Mouse (Mus musculus) myocyte (in vitro differentiated cells): ENCODE measurements around the gene Glod5. TPM values are rescaled to one million over a fixed set of nuclear protein-coding genes. Genes with fewer than 3 reads are reported as not detected.
"Not testable (repeated sequence)": the region's sequence is repeated elsewhere in the genome, so short reads cannot be mapped to it uniquely, and the experiment has no call there.

Experiments used
- H3K27me3 ChIP-seq: one replicate; pipeline ENCODE4 v1.6.1; 2011; ENCODE audit not compliant: control insufficient read depth, insufficient read depth, insufficient read length
- H3K36me3 ChIP-seq: one replicate; pipeline ENCODE4 v1.6.1; 2011; ENCODE audit not compliant: control insufficient read depth, insufficient read depth
- H3K4me2 ChIP-seq: one replicate; pipeline ENCODE4 v1.6.1; 2011; ENCODE audit warnings: low read depth, control low read depth
- H3K4me3 ChIP-seq: one replicate; pipeline ENCODE4 v1.5.1; 2011; ENCODE audit warnings: mild to moderate bottlenecking, control low read depth, moderate library complexity
- H3K79me2 ChIP-seq: one replicate; pipeline ENCODE4 v1.6.1; 2011; ENCODE audit not compliant: control insufficient read depth, insufficient read depth
- H3ac ChIP-seq: one replicate; pipeline ENCODE4 v1.6.1; 2011; ENCODE audit not compliant: control insufficient read depth, insufficient read length
- CEBPB ChIP-seq: IDR thresholded peaks from 2 replicates; pipeline ENCODE4 v1.6.1; 2011; ENCODE audit warnings: mild to moderate bottlenecking, moderate library complexity; ENCODE audit not compliant: poor library complexity, insufficient read depth, severe bottlenecking
- E2F4 ChIP-seq: IDR thresholded peaks from one replicate; pipeline ENCODE4 v1.6.1; 2011; ENCODE audit warnings: mild to moderate bottlenecking, control low read depth, moderate library complexity; ENCODE audit not compliant: insufficient read depth
- MAX ChIP-seq: IDR thresholded peaks from one replicate; pipeline ENCODE4 v1.6.1; 2011; ENCODE audit warnings: low read depth, mild to moderate bottlenecking, control low read depth
- MYOD1 ChIP-seq, 3 experiments: IDR thresholded peaks; one replicate each; pipeline ENCODE4 v1.6.1; 2011; ENCODE audit warnings: control low read depth in 2 of 3, low read depth in 2 of 3, mild to moderate bottlenecking in 2 of 3, moderate library complexity in 1 of 3; ENCODE audit not compliant: insufficient read length in 2 of 3, control insufficient read depth in 1 of 3
- MYOG ChIP-seq, 3 experiments: IDR thresholded peaks; one replicate each; pipeline ENCODE4 v1.6.1; 2011; ENCODE audit warnings: control low read depth in 2 of 3, low read depth in 2 of 3, mild to moderate bottlenecking in 2 of 3; ENCODE audit not compliant: insufficient read length in 2 of 3, control insufficient read depth in 1 of 3, insufficient read depth in 1 of 3
- POLR2A ChIP-seq: IDR thresholded peaks from one replicate; pipeline ENCODE4 v1.6.1; 2011; ENCODE audit warnings: low read depth, mild to moderate bottlenecking, control low read depth, moderate library complexity; ENCODE audit not compliant: insufficient read length
- POLR2AphosphoS2 ChIP-seq: IDR thresholded peaks from one replicate; pipeline ENCODE4 v1.6.1; 2011; ENCODE audit warnings: low read depth, control low read depth; ENCODE audit not compliant: insufficient read length
- REST ChIP-seq: IDR thresholded peaks from one replicate; pipeline ENCODE4 v1.6.1; 2011; ENCODE audit warnings: mild to moderate bottlenecking, control low read depth, moderate library complexity; ENCODE audit not compliant: insufficient read depth, insufficient read length
- SRF ChIP-seq: IDR thresholded peaks from one replicate; pipeline ENCODE4 v1.6.1; 2011; ENCODE audit warnings: low read depth; ENCODE audit not compliant: control insufficient read depth, insufficient read length
- TCF12 ChIP-seq: IDR thresholded peaks from one replicate; pipeline ENCODE4 v1.6.1; 2011; ENCODE audit warnings: mild to moderate bottlenecking, control low read depth; ENCODE audit not compliant: poor library complexity, insufficient read depth, severe bottlenecking
- TCF3 ChIP-seq: IDR thresholded peaks from one replicate; pipeline ENCODE4 v1.6.1; 2011; ENCODE audit warnings: low read depth, control low read depth; ENCODE audit not compliant: insufficient read length
- USF1 ChIP-seq: IDR thresholded peaks from one replicate; pipeline ENCODE4 v1.6.1; 2011; ENCODE audit warnings: low read depth, mild to moderate bottlenecking, control low read depth, moderate library complexity
- polyA plus RNA-seq: library from polyadenylated mRNA; unstranded; fragments of >200 nt; fragmentation: generic; extraction: Trizol; gene quantifications from one replicate; pipeline ENCODE4 v1.2.1, GENCODE M21; 2012; ENCODE audit warnings: missing spikeins

Gene Glod5
- polyA plus RNA-seq, result not detected

DNA sequence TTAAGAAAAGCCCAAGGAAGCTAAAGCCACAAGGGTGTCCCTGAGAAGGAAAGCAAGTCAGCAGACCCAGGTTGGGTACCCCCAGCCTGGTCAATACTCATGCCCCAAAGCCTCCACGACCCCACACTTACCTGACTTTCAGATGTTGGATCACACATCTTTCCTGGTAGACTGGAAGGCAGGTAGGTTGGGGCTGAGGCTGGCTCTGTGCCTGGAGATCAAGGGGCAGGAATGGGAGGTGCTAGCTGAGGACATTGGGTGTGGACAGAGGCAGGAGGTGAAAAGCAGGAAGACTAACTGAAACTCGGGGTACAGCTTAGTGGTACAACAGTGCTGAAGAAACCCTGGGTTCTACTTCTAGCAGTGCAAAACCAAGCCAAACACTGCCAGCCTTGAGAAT is at the start of gene Glod5:
Gene Glod5, minus strand, starts transcription at position 207 of the 400 bp plus-strand sequence.
- Histone ChIP-seq H3ac (no peak within 1 kb of the TSS), H3K79me2 (no peaks in the 10 kb centered on the region), H3K4me3 (no peak within 1 kb of the TSS), H3K36me3 (no peaks in the 10 kb centered on the region), H3K27me3 (no peaks in the 10 kb centered on the region), H3K4me2 (peak within 1 kb of the TSS; percentile 36)
- TF ChIP-seq TCF12 (no peak), REST (no peak), MAX (no peak), POLR2A (no peak), POLR2AphosphoS2 (no peak), SRF (no peak), TCF3 (no peak), CEBPB (no peak), MYOG (IDR thresholded peaks at IDR 0.05; ENCODE audit: control insufficient read depth in 1 of 3, insufficient read depth in 1 of 3, insufficient read length in 2 of 3, low read depth in 2 of 3) (no peak), E2F4 (no peak), MYOD1 (IDR thresholded peaks at IDR 0.05; ENCODE audit: control insufficient read depth in 1 of 3, insufficient read length in 2 of 3, low read depth in 2 of 3) (no peak), USF1 (no peak)

DNA sequence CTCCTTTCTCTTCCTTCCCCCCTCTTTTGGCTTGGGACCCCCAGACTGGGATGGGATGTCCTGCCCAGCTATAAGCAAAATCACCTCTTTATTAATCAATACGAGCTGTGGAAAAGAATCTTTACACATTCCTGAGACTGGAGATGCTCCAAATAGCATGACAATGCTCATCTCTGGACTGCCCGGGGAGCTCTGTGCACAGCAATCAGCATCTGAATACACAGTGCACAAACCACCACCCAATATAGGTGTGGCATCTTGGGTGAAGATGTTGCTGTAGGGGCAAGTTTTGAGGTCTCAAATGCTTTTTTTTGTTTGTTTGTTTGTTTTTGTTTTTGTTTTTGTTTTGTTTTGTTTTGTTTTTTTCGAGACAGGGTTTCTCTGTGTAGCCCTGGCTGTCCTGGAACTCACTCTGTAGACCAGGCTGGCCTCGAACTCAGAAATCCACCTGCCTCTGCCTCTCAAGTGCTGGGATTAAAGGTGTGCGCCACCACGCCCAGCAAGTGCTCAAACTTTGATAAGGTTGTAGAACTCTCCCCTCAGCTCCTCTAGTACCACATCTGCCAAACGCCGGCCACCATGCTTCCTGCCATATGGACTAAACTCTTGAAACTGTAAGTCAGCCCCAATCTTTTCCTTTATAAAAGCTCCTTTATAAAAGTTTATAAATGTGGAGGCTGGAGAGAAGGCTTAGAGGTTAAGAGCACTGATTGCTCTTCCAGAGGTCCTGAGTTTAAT is 32.9 kb upstream of the Glod5 start:
- not testable (repeated sequence) for H3K4me3 ChIP-seq, H3ac ChIP-seq, H3K4me2 ChIP-seq, H3K27me3 ChIP-seq, H3K36me3 ChIP-seq, H3K79me2 ChIP-seq

DNA sequence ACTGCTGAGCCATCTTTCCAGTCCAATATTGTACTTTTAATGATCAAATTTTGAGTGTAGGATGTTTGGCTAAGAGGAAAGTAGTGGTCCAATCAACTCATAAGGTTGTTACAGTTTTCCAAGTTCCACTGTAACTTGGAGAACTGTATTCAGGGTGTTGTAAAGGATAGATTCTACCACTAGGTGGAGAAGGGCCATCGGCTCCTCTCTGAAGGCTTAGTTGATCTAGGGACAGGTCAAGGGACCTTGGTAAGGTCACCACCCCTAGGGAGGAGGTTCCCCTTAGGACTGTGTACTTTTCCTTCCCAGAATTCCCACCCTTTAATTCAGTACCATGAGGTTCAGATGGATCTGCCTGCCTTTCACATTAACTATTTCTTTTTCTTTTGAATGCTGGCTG is 14.7 kb upstream of the Glod5 start:
- Histone ChIP-seq H3ac (no peak overlapping the region), H3K36me3 (no peaks in the 10 kb centered on the region)
- TF ChIP-seq REST (no peak), MAX (no peak), USF1 (no peak), CEBPB (no peak), POLR2A (no peak), E2F4 (no peak), MYOG (IDR thresholded peaks at IDR 0.05; ENCODE audit: control insufficient read depth in 1 of 3, insufficient read depth in 1 of 3, insufficient read length in 2 of 3, low read depth in 2 of 3) (no peak), SRF (no peak), POLR2AphosphoS2 (no peak), TCF3 (no peak)

DNA sequence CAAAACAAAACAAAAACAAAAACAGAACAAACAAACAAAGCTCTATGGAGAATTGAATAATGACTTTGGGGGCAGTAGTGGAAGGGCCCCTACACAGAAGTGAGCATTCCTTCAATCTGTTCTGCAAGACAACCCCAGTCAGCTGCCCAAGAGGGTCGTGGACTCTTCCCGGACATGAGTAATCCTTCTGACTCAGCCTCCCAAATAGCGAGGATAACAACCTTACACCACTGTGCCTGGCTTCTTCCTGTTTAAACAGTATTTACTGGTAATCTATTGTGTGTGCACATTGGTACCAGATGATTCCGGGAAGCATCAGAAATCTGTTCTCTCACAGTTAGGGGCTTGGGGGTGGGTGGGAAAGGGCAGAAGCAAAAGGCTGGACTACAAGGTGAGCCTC is 8.5 kb upstream of the Glod5 start:
- TF ChIP-seq CEBPB (no peak), MYOD1 (IDR thresholded peaks at IDR 0.05; ENCODE audit: control insufficient read depth in 1 of 3, insufficient read length in 2 of 3, low read depth in 2 of 3) (no peak), REST (no peak), TCF12 (no peak), USF1 (no peak), MAX (no peak), SRF (no peak), TCF3 (no peak), POLR2A (no peak), E2F4 (no peak)
- Histone ChIP-seq H3K79me2 (no peaks in the 10 kb centered on the region), H3K4me2 (peak overlapping the region; percentile 69), H3K36me3 (no peaks in the 10 kb centered on the region), H3ac (no peak overlapping the region), H3K4me3 (no peak overlapping the region), H3K27me3 (no peaks in the 10 kb centered on the region)

More for the DNA sequence above, 14.7 kb upstream of the Glod5 start:
- H3K79me2 ChIP-seq, result no peaks in the 10 kb centered on the region
- no peak overlapping the region for H3K4me2 ChIP-seq
- no peaks in the 10 kb centered on the region for H3K27me3 ChIP-seq
- no peak overlapping the region for H3K4me3 ChIP-seq

DNA sequence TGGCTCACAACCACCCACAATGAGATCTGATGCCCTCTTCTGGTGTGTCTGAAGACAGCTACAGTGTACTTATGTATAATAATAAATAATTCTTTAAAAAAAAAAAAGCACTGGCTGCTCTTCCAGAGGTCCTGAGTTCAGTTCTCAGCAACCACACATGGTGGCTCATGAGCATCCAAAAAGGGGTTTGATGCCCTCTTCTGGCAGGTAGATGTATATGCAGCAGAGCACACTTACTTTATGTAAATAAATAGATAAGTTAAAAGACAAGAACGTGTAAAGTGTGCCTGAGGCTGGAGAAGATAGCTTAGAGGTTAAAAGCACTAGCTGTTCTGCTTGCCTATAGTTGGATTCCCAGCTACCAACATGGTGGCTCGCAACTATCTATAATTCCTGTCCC is 6.5 kb upstream of the Glod5 start:
- no peak overlapping the region for H3K4me2 ChIP-seq
- no peak overlapping the region for H3K4me3 ChIP-seq
- TF ChIP-seq TCF12, result no peak
- H3K36me3 ChIP-seq, result no peaks in the 10 kb centered on the region
- H3K79me2 ChIP-seq, result no peaks in the 10 kb centered on the region
- H3ac ChIP-seq, result no peak overlapping the region
- no peaks in the 10 kb centered on the region for H3K27me3 ChIP-seq
